Mouse (Mus musculus) ES-E14 (cell line): ENCODE results near the gene Dand5.

ENCODE experiments used
- CHD2 ChIP-seq: IDR thresholded peaks from 2 replicates; pipeline ENCODE4 v1.6.1; 2014; ENCODE audit warnings: mild to moderate bottlenecking, low read depth, low read length, inconsistent platforms
- HCFC1 ChIP-seq: IDR thresholded peaks from 2 replicates; pipeline ENCODE4 v1.6.1; 2012; ENCODE audit warnings: low read length, inconsistent platforms, borderline replicate concordance; ENCODE audit not compliant: insufficient read depth
- MAFK ChIP-seq: IDR thresholded peaks from 2 replicates; pipeline ENCODE4 v1.6.1; 2014; ENCODE audit warnings: mild to moderate bottlenecking, low read depth, low read length, inconsistent platforms; ENCODE audit not compliant: insufficient read depth
- ZNF384 ChIP-seq: IDR thresholded peaks from 2 replicates; pipeline ENCODE4 v1.6.1; 2012; ENCODE audit warnings: low read depth, low read length, inconsistent platforms

- no peak for TF ChIP-seq CHD2
- TF ChIP-seq HCFC1, result no peak
- no peak for TF ChIP-seq ZNF384
- no peak for TF ChIP-seq MAFK
Measured at GRCm38 (mm10) chr8:84837149-84837911, 14.7 kb upstream of the Dand5 start.
